Mouse (Mus musculus) spleen, adult 18-20 months (tissue): Measurements from ENCODE around the gene Fam241b.
"Not testable (repeated sequence)": the region's sequence is repeated elsewhere in the genome, so short reads cannot be mapped to it uniquely, and the experiment has no call there.

Experiments
- DNase-seq, 2 experiments: peaks; one replicate each; pipeline ENCODE4 v3.0.0; 2022; ENCODE audit warnings: mixed read lengths in 2 of 2

Gene Fam241b

DNA sequence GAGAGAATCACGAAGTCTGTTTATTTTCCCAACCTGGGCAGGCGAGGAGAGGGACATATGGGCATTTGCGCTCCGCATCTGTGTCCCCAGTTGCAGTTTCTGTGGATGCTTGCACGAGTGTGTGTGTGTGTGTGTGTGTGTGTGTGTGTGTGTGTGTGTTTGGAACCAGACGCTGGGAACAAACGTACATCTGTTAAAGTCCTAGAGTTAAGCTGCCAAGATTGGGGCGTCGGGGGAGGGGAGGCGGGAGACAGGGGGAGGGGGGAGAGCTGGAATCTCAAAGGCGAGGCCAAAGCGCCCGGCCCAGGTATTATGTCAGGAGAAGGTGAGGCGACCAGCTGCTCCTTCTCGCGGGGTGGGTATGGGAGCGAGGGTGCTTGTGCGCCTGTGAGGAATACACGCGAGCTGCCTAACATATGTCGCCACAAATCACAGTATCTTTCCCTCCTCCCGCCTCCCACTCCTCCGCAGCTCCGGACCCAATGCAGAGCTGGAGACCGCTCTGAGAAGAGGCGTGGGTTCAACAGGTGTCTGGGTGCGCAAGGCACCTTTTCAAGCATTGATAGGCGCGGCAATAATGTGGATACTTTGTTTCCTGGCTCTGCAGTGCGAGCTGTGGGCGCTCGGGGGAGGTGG is 15.3 kb downstream of the Fam241b start:
- DNase-seq: no peak

DNA sequence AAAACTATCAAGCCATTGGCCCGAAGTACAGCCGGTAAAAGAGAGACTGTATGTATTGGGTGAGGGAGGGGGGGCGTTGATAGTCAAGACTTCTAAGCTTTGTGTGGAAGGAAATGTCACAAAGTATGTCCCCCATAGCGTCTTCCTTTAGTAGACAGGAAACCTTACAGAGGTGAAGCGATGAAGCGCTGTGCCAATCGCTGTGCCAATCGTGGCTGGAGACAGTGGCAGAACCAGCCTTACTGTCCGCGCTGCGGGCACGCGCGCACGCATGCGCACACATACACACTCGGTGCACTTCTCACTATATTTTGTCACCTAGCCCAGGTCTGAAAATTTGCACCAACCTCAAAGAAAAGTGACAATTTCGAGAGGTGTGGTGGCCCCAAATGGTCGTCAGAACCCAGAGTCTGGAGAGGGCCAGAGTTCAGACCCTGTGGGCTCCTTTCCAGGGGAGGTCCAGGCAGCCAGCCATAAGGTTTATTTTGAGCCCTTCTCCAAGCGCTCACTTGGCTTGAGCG is 15.9 kb downstream of the Fam241b start:
- DNase-seq: no peak

DNA sequence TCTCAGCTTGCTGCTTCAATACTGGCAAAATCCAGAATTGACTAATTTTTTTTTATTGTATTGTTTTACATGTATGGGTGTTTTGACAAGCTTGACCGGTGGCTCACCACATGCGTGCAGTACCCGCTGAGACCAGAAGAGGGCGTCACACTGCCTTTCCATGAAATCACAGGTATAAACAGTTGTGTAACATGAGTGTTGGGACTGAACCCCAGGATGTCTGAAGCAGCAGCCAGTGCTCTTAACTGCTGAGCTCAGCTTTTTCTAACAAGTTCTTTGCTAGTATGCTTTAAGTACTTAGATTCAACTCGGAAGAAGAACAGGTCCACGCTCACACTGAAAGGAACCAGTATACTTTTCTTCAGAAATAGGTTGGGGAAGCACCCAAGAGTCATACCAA is 16.6 kb downstream of the Fam241b start:
- DNase-seq: no peak

DNA sequence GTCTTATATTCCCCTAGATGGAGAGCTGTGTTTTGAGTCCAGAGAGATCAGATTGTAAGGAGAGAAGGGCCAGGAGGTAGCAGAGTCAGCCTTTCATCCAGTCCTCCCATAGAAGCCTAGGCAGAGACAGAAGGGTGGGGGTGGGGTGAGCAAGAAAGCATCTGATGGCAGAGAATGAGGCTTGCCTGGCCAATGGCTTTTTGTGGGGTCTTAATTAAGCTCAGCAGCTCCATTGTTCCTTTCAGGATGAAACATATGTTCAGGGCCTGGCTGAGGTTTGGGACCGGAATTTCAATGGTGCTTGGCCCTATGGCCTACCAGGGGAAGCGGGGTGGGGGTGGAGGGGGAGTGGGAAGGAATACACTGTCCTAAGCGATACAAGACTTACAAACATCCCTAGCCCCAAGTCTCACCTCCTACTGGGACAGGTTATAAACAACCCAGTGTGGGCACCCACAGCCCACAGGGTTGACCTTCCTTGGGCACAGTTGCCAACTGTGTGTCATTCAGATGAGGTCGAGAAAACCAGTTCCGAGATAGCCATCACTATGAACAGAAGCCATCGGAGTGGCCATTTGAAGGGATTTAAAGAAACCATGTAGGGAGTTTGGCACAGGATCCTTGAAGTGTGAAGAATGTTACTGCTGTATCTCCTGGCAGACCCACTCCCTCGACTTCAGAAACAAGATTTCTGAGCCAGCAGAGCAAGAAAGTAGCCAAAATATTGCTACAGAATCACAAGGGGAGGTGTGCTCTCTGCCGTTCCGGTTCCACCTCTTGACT is 29.7 kb downstream of the Fam241b start:
- DNase-seq: no peak

DNA sequence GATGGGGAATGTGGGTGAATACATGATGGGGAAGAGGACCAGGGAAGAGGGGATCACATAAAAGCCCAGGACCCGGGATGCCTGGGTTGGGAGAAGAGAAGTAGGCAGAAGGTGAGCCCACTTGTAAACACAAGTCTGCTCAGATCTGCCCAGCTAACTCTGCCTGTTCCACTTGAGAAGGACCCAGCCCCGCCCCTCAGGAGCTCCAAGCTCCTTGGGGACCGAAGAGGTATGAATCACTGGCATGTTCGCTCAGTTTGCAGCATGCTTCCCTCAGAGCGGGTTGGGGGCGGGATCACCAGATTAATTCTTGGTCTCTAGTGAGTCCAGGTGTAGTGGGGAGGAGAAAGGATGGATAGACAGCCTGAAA is 32.5 kb downstream of the Fam241b start:
- no peak for DNase-seq

DNA sequence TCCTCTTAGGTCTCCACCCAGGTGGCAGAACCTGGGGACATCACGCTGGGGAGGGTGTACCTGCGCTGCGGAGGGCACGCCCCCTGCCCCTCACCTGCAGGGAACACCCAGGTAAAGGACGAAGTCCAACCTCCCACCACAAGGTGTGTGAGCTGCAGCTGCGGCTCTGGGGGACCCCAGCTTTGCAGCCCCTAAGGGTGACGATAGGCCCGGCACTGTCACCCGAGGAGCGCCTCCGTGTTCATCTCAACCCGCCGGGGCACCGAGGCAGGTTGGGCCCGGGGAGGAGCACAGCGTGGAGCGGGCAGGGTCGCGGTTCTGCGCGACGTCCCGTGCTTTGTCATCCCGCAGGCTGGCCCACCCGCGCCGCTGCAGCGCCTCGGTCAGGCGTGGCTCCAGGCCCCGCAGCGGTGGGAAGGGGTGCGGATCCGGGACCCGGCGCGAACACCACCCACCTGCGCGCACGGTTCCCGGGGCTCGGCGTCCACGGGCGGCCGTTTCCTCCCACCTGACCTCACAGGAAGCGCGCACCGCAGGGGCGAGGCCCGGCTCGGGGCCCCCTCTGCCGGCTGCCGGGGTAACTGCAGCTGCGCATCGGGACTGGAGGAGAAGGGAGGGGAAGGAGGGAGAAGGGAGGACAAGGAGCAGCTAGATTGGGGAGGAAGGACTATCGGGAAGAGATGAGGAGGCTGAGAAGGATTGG is 33.1 kb downstream of the Fam241b start:
- peak; percentile 66 to 83 for DNase-seq

DNA sequence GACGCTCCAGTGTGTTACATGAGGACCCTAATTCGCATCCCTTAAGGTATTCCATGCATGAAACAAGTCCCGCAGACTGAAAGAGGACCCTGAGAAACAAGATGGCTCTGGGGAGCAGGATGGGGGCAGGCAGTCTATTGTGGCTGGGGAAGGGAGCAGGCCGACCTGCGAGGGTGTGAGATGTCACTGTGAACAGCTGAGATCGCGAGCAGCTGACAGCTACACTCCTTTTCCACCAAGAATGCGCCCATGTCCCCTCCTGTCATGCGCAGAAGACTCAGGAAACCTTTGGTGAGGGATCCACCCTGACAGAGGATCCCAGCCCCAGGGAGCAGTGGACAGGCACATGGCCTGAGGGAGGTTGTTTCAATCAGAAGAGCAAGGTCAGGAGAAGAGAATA is 36.7 kb downstream of the Fam241b start:
- DNase-seq: no peak

DNA sequence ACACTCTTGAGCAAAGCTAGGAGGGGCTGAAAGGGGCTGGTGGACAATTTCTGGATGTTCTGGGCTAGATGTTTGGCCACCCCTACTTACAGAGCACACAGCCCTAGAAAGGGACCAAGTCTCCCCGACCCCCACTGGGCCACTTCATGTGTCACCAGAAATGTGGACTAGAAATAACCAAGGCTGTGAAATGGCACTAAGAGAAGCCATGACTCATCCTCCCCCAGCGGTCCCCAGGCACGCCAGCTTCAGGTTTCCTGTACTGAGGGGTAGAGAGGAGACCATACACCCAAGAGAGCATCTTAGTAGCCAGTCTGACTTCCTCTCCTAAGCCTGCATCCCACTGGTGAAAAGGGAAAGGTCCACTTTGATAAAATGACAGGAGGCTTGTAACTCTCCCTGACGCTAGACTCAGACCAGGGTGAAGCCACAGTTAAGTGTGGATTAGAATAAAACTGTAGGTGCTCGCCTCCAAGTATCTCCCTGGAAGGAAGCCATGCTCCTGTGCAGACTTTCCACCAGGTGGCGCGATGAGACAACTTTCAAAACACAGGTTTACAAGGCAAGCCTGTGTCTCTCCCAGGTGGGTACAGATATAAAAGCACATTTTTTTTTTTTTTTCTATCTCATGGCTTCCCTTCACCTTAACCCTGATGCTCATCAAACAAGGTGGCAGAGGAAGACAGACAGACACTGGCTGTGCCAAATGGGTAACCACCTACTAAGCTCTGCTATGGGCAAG is 38.7 kb downstream of the Fam241b start:
- peak; percentile 29 to 52 for DNase-seq

DNA sequence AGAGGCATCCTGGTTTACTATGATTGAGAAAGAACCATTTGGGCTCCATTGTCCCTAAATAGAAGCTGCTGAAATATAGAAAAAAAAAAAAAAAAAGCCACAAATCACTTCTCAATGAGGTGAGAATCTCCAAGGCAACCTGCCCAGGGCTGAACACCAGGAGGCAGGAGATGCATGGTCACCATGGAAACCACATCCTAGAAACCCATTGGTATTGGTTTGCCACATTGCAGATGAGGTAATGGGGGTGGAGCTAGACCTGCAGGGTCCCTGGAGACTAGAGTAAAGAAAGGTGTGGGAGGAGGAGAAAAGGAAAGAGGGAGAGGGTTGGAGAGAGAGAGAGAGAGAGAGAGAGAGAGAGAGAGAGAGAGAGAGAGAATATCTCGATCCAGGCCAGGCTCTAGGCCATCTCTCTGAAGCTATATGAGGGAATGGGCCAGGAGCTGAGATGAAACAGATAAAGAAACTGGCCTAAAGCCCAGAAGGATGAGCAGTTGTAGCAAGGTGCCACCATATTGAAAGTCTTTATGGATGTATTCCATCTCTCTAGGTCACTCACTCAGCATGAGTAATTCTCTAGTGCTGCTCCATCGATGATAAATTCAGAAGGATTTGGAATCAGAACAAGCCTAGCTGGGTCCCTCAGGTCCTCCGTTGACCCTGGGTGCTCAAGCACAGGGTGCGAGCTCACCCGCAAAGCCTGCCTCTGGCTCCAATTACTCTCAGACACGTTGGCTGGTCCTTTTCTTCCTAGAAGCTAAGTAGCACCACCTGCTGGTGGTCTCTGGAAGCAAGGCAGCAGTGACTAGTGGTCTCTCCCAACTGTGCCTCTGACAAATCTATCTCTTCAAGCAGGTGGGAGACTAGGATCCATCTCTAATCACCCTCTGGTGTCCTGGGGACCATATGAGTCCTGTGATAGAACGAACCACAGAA is 41.9 kb downstream of the Fam241b start:
- DNase-seq: peak in 1 of 2 experiments; percentile 63

DNA sequence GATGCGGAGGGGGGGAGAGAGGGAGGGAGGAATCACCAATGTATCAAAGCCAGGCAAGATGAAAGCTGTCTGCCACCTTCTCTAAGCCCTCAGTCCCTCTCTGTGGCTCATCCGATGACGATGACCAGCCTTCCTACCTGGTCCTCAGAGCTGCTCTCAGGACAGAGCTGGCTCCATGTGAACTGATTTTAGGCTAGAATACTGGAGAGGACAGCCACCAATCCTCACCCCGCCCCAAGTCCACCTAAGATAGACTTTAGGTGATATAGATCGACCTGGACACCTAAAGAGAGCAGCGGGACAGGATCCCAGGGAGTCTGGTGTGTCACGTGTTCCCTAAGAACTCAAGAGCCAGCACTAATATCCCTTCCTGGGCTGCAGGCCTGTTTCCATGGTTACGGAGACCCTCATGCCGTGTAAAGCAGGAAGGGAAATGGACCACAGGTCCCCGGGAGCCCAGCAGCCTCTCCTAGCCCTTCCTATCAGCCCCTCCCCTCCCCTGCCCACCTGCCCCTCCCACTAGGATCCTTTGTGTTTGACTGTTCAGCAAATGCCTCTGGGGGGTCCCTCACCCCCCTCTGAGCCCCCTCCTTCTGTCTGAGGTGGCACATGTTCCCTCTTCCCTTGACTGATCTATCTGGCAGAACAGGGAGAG is 43.8 kb downstream of the Fam241b start:
- no peak for DNase-seq

DNA sequence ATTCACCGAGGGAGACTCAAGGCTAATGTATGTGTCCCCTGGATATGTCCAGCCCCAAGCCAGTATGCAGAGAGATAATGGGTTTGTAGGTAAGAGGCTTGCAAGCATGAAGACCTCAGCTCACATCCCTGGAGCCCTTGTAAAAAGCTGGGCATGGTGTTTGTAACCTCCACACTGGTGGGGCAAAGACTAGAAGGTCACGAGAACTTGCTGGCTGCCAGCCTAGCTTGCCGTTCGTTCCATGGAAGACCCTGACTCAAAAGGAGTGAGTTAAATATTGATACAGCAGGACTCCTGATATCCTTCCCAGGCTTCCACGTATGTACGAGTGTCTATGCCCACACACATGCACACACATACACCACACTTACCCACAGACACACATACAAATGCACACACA is 49.3 kb downstream of the Fam241b start:
- DNase-seq: no peak

DNA sequence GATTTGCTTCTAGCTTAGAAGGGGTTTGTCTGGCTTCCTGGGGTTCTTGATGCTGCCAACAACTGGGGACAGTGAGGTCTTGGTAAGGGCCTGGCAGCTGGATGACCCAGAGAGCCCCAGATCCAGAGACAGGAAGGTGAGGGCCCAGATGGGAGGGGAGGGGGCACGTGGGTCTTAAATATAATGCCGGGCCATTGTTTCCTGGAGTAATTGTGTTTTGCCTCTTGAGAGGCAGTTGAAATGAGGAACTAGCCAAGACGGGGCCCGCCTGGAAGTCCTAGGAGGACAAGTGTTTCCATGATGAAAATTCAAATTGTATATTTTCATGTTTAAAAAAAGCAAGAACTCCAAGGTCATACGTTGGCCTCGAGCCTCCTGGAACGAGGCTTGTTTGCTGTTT is 49.8 kb downstream of the Fam241b start:
- DNase-seq: no peak

DNA sequence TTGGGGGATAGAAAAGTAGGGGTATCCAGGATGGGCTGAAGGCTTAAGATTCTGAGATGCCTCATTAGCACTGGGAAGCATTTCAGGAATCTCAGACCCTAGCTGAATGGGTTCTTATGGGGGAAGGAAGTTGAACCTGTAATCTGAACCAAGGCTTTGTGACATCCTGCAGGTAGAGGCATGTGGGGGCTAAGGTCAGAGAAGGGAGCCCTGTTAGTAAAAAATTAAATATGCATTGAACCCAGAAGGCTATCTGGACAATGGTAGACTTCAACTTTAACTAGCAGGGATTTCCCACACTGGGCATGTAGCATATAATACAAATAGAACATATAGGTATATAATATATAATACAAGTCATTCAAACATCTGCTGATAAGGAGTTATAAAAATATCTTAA is 54.2 kb downstream of the Fam241b start:
- DNase-seq: no peak

DNA sequence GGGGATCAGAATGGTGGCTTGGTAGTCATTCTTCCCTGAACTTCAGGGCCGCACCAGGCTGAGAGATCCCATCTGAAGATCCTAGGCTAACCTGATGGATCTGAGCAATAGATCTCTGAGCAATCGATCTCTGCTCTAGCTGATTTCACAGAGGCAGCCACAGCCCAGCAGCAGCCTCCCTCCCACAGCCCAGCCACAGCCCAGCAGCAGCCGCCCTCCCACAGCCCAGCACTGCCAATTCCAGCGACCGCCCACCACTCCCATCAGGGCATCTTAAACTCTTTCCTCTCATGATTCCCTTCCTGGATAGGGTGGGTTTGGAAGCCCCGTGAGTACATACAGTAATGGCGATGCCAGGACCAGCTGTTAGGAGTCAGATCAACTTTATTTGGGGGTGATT is 54.6 kb downstream of the Fam241b start:
- no peak for DNase-seq

DNA sequence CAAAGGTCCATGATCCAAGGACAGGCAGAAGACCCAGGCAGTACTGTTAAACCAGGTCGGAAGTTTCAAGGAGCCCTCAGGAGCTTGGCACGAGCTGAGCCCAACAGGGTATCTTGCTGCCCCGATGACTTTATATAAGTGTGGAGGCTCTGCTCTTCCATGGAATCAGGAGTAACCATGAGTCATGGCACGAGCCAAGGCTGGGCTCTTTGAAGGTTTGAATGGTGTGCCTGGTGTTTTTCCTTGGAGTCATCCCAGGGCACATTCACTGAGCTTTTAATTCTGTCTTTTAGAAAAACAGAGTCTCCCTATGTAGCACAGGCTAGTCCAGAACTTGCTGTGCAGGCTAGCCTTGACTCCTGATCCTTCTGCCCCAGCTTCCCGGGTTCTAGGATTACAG is 55.3 kb downstream of the Fam241b start:
- DNase-seq: no peak

DNA sequence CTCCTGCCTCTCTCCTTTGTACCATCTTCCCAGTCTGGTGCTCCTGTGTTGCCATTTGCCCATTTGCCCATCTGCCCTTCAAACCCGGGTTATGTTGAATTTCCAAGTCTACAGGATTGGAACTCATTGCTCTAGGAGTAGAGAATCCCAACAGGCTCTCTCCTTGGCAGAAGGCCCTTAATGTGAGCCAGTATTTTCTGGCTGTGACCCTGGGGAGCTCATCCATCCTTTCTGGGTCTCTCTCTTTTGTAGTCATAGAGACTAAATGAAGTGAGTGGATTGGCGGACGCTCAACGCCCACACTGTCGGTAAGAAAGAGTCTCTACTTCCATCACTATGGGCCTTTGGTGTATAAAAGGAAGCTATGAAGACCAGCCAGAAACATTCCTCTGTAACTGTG is 56.9 kb downstream of the Fam241b start:
- DNase-seq: no peak

DNA sequence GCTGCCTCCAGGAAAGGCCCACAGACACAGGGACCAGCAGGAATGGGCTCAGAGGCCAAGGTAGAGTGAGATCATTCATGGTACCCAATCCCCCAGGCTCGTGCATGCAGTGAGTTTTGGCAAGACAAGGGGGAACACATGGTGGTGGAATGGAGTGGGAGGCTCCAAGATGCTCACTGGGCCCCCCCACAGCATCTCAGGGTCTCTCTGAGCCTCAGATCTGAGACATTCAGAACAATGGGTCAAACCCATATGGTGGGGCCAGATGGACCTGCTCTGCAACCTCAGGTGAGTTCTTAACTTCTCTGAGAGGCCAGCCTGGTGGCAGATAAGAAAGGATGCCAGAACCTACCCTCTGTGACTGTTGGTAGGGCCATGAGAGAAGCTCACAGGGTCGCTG is 57.7 kb downstream of the Fam241b start:
- no peak for DNase-seq

DNA sequence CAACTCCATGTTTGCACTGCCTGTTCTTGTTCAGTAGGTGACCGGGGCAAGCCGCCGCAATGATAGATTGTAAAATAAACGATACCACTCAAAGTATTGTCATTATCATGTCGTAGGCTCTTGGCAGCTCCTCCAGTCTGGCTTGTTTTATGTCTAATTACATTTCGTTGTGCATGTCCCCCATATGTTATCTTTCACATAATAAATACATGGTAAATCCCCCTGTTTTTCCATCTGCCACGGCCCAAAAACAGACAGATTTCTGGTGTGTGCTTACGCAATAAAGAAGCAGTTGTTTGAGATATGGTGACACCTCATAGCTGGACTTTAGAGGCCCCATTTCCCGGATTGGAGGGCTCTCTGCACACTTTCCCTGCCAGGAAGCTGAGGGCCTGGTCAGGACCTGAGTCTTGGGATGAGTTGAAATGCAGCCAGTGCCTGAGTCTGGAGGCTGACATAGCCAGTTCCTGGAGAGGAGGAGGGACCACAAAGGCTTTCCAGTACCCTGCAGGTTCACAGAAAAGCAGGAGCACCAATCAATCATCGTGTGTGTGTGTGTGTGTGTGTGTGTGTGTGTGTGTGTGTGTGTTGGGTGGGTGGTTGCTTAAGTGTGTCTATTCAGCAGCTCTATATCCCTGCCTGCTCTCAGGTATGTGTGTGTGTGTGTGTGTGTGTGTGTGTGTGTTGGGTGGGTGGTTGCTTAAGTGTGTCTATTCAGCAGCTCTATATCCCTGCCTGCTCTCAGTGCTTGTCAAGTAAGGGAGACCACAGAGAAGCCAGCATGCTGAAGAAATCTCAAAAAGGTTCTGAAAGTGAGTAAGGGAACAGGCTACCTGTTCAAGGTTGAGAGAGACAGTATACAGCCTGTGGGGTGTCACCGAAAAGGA is 67.2 kb downstream of the Fam241b start:
- no peak for DNase-seq

DNA sequence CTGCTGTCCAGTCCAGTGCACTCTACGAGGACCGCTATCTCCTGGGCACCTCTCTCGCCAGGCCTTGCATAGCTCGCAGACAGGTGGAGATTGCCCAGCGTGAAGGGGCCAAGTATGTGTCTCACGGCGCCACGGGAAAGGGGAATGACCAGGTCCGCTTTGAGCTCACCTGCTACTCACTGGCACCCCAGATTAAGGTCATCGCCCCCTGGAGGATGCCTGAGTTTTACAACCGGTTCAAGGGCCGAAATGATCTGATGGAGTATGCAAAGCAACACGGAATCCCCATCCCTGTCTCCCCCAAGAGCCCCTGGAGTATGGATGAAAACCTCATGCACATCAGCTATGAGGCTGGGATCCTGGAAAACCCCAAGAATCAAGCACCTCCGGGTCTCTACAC is 72.4 kb downstream of the Fam241b start:
- not testable (repeated sequence) for DNase-seq

DNA sequence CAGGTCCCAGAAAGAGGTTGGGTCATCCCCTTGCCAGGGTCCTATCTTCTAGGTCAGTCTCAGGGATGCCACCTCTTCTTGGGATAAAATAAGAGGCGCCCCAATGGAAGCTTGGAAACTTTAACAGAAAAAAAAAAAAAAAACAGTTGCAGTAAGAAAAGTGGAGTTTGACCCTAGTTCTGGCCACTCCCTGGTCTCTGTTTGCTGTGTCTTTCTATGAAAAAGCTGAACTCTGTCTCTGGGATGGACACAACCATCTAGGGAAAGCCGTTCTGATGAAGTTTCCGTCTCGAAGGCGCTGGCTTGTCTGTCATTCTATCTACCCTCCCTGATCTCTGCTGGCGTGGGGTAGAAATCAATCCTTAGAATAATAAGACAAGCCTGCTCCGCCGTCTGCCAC is 73.1 kb downstream of the Fam241b start:
- no peak for DNase-seq
